Mouse (Mus musculus): ENCODE measurements at regions not wholly inside any gene's neighbourhood (a gene's known extent, or its start where the extent isn't known, plus 50 kb on each side); places are given as distances from the start of the nearest gene placed in this dataset.

DNA sequence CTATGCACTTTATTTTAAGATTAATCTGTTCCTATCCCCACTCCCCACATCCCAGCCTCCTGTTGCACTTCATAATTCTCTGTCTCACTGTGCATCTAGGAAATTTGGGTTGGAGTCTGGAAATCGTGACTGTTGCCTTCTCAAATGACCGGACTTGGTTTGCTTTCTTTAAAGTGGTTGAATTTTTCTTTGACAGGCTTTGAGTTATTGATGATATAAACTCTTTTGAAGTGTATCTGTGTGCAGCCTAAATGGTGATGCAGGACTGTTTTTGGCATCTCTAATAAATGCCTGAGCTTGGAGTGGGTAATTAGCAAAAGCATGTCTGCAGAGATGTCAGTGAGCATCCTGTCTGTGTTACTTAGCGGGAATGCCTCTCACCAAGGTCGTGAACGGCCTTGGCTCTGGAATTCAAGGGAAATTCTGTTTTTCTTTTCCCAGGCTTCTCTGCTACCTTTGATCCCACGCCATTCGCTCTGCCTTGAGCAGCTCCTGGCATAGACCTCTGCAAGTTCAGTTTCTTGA lies 292.8 kb upstream of the Igfbp3 start:
- DNase-seq, result no peak

DNA sequence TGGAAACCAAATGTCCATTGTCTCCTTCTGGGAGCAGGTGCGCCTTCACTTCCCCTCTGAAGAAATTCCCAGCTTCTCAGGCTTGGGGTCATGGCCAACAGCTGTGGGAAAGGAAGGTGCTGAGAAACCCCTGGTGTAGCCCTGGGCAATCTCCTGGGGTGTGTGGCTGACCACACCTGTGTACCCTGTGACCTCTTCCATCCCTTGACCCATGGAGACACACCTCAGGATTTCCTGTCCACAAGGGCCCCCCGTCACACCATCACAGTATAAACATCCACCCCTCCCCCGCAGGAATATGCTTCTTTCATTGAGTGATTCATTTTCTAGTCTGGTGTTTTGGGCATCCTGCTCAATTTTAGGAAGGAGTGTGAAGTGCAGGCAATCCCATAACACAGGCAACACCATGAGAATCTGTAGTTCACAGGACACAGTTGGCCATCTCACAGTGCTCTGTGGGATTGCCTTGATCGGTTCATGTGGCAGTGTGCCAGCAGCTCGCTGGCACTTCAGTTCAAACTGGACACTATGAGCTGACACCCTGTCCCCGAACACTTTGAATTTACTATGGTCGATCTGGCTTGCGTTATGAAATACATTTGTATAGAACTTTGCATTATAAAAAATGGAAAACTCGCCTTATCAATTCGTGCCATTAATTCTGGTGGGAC lies 291.1 kb upstream of the Igfbp3 start:
- DNase-seq, result peak; percentile 35

DNA sequence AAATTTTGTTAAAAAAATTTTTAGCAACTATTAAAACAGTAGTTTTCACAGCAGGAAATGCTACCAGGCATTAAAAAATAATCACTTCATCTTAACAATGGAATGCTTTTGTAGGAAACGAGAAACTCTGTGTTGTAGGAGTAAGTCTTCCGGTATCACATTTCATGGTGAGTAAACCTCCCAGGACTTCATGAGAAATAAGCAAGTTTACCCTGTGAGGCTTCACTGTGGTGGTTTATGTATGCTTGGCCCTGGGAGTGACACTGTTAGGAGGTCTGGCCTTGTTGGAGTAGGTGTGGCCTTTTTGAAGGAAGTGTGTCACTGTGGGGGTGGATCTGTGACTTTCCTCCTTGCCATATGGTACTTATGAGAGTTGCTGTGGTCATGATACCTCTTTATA lies 289.0 kb upstream of the Igfbp3 start:
- no peak for DNase-seq

DNA sequence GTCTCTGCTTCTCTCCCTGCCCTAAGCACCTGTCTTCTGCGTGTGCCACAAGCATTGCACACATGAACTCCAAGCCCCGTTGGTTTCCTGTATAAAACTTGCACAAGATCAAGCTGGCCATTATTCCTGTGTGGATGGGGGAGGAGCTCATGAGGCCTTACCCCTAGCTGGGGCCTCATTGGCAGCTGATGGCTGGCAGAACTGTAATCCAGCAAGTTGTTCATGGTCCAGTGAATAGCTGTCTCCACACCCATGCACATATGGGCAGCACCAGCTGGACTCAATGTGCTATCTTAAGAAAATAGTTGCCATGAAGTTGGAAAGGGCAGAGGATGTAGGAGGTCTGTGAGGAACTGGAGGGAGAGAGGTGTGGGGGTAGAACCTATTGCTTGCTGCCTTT lies 288.3 kb upstream of the Igfbp3 start:
- no peak for DNase-seq

DNA sequence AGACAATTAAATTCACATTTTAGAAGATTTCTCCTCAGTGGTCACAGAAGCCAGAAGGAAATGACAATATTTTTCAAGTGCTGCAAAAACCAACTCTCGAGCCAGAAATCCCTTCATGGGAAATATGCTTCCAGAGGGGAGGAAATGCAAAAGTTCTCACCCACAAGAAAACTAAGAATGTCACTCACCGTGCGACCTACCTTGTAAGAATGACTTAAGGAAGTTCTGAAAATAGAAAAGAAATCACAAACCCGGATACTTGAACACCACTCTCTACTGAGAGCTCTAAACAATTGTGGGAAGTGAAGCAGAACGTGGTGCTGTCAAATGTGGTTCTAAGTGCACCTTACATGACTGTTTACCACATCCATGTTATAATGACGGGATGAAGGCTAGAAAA lies 284.1 kb upstream of the Igfbp3 start:
- no peak for DNase-seq

DNA sequence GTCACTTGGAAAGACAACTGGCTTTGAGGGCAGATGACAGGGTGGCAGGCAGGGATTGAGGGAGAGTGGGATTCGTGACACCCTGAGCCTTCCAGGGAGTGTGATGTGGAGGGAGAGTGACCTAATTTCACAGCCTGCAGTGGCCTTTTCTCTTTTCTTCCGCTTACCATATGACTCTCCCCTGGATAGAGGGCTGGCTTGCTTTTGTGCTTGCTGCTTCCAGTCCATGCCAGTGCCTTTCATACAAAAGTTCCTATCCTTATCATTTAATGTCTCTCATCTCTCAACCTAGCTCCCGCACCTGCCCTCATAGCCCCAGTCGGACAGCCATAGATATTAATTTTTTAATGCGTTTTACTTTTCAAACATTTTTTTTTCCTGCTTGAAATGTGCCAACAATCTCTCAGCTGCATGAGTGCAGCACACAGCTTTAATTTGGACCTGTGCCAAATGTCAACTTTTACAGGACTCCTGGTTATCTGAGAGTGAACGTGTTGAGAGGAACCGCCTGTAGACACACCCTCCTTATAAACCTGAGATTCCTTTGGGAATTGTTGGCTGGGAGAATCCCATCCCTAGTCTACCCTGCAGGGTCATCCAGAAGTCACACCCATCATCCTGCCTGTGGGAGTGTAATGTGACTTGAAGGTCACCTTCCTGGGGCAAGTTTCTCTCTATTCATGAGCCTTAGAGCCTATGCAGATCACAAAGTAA lies 260.3 kb upstream of the Igfbp3 start:
- DNase-seq, result no peak

GRCm38 (mm10) chr11:7465522-7465921 lies 251.8 kb upstream of the Igfbp3 start:
- DNase-seq, result no peak

DNA sequence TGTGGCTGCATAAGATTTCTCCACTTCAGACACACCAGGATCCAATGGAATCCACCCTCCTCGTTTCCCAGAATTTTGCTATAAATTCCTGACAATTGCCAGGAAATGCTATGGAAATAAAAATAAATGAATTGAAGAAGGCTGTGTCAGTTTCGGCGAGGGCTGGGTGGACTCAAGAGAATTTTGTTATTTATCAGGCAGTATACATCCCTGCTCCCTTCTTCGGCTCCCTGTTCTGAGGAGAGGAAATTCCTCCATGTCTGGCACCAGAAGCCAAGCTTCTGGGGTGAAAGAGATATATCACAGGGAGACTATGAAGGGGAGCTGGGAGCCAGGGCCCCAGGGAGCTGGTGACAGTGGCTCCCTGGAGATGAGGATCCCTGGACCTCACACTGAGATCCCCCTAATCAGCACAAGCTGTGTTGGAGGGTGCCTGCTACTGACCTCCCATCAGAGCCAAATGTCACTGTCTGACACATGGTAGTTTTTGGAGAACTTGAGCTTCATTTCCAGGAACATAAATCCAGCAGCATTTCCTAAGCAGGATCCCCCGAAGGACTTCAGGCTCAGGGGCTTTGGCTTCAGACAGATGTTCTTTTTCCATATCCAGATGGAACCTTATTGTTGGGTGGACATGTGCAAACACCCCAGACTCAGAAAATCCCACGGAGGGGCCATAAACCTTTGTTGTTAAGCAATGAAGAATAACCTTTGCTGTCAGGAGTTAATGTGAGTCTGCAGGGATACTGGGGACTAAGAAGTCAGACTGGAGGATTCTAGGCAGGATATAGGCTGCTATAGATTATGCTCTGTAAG lies 248.4 kb upstream of the Igfbp3 start:
- DNase-seq, result no peak

DNA sequence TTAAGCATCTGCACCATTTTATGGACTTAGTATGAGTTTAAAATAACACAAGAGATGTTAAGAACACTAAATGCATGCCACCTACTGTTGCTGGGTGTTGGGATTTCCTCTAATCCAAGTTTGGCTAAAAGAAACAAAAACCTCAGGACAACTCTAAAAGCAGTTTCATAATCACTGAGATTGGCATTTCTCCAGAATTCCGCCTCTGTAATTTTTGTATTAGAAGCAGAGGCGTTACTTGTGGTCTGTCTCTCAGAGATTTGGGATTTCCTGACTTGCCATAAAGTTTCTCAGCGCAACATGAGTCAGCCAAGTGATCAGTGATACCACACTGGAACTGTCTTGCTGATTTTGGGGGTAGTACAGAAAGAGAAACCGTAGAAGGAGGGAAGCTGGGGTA lies 238.0 kb upstream of the Igfbp3 start:
- DNase-seq, result no peak

DNA sequence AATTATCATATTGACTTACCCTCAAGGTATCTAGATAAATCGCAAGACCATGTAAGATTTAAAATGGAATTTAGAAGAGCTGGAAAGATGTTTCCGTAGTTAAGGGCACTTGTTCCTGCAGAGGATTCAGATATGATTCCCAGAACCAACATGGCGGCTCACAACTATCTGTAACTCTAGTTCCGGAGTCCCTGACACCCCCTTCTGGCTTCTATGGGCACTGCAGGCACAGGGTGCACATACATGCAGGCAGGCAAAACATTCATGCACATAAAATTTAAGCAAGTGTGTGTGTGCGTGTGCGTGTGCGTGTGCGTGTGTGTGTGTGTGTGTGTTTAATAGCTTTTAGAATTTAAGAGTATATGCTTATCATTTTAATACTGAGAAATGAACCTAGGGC lies 230.8 kb upstream of the Igfbp3 start:
- DNase-seq, result no peak

DNA sequence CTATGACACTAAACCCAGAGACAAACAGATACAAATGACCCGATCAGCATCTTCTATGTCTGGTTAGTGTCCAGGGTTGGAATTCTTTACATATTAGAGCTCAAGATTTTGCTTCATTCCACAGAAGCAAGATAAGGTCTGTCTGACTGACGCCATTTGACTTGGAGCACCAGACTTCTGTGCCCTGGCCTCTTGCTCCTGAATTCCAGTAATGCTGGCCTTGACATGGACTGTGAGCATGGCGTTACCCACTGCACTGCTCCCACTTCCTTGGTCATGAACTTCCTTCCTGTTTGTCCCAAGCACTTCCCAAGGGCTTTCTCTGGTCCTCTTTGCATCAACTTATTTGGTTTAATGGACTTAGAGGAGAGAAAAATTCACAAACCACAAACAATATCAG lies 225.6 kb upstream of the Igfbp3 start:
- no peak for DNase-seq

DNA sequence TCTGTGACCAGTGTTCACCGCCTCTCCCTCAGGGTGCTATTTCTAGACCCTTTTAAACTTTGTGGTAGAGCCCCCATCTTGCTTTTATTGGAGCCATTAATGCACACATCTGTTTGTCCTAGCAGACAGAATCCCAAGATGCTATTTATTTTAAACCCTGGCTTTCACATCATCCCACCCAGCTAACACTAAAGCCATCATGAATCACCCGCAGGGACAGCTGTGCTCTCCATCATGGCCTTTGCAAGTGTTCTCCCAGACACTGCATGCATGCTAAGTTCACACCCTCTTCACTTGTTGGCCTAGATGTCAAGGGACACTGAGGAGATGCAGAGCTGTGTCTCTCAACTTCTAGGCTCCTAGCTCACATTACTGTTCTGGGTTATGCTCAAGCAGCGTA lies 220.9 kb upstream of the Igfbp3 start:
- no peak for DNase-seq

DNA sequence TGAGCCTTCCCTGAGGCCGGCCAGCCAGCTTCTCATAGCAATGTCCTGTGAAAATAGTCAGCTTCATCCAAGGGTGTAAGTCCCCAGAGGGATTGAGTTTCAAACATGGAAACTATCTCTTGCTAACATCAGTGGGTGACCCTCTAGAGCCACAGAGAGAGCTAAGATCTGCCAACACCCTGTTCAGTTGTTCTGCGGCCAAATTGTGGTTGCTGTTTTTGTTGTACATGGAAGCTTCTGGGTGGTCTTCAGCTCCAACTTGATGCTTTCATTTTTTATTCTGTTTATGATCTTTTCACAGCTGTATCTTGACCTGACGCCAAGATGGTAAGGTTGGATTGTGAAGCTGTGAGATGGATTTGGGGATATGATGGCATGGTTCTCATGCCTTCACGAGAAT lies 214.0 kb upstream of the Igfbp3 start:
- DNase-seq, result no peak

- no peak for DNase-seq
These were observed 211.5 kb upstream of the Igfbp3 start for GRCm38 (mm10) chr11:7425233-7425632.

GRCm38 (mm10) chr11:7424082-7424471 lies 210.4 kb upstream of the Igfbp3 start:
- no peak for DNase-seq

DNA sequence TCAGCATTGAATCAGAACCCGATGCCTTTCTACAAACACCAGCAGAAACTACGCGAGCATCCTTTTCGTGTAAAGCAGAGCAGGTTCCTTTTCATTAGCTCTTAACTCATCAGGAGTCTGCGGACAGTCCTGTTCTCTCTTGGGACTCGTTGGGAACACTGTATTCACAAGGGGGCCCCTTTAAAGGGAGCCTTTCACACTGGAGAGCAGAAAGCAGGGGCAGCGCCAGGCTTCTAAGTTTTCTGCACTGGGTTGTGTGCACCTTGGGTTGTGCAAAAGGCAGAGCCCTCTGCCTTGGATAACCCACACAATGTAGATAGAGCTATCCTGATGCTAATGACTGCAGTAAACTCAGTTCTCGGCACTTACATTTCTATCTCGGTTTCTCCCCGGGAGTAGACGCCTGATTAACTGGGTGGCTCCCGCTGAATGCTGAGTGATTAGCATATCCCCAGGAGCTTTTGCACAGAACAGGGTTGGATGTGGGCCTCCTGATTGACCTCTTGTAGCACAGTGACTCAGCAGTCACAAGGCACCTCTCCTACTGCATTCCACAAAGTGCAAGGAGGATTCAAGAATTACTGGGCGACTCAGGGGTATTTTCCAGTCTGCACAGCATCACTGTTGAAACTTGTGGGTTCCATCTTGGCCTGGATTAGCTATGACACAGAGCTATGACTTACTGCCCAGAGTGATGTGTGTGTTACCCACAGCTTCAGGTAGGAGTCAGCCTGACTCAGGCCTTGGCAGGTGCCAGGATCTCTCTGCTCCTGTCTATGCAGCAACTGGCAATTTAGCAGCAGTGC lies 209.8 kb upstream of the Igfbp3 start:
- no peak for DNase-seq

GRCm38 (mm10) chr11:7412631-7413030 lies 198.9 kb upstream of the Igfbp3 start:
- DNase-seq, result no peak

- no peak for DNase-seq
These were observed 195.3 kb upstream of the Igfbp3 start for GRCm38 (mm10) chr11:7408992-7409391.

DNA sequence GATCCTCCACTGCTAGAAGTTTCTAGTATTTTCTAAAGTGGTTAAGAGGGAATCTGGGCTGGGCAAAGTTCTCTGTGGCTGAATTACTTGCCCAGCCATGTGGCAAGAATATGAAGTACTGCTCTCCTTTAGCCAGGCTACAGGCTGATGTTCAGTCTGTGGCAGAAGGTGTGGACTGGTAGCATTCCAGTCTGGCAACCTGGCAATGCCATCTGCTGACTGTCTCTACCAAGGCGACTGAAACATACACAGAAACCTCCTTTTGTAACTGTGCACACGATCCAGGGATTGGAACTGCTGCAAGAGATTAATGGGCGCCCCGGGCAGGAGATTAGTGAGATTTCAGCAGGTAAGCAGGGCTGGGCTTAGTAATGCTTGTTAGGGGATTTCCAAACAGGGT lies 190.9 kb upstream of the Igfbp3 start:
- no peak for DNase-seq

DNA sequence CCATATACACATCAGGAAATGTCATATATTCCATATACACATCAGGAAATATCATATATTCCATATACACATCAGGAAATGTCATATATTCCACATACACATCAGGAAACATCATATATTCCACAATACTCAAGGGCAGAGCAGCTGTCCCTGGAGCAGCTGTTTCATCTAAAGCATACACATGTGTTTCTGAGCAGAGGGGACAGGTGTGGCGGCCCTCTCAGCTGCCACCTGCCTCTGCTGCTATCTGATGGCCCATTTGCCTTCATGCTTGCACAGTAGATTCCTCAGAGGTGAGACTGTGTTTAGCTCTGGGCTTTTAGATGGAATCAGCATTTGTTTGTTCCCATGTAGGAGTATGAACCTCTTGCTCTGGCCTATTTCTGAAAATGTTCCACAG lies 158.1 kb upstream of the Igfbp3 start:
- DNase-seq, result no peak

DNA sequence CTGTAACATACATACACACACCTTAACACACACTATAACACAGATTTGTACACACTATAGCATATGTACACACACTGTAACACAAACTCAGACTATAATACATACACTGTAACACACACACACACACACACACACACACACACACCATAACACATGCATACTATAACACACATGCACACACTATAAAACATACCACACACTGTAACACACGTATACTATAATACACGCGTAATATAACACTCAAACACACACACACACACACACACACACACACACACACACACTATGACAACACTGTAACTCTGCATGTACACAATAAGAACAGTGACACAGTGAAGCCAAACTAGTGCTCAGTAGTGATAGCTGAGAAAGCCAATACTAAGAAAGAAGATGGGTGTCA lies 147.7 kb upstream of the Igfbp3 start:
- DNase-seq, result no peak

DNA sequence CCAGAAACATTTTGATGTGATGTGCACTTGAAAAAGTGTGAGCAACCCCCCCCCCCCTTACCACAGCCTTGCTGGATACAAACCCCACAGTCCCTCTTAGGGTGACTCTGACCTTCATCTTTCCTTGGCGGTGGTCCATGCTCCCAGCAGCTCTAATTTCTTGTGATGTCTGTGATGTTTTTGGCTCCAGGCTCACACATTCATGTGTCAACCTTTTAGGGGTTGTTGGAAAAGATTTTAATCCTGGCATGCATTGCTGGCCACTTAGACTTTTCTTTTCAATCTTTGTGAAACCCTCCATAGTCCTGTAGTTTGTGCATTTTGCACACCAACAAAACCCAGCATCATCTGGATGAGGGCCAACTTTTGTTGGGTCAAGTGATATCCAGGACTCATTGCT lies 134.9 kb upstream of the Igfbp3 start:
- DNase-seq, result no peak

DNA sequence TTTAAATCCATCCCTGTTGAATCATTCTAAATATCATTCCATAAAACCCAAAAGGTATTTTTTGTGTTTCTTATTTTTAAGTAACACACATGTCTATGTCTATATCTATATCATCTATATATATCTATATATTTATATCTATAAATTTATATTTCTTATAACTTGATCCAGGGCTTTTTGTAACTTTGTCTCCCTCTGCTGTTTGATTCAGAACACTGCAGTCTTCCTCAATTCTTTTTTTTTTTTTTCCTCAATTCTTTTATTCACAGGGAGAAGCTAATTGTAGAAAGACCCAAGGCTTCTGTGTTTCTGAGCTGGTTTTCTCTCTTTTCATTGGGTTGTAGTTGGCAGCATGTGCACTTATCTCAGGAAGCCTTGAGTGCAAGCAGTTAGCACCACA lies 124.1 kb upstream of the Igfbp3 start:
- DNase-seq, result no peak
